Comparison of ENCODE assay signal across 8 mouse cellular contexts in genomic region chr10:57463298-57463697, GRCm38 (mm10). TPM values are rescaled to one million over a fixed set of nuclear protein-coding genes. Genes with fewer than 3 reads are reported as not detected.
DNase-seq lines count a peak whose midpoint lies in the region; ATAC-seq and TF ChIP-seq lines count a peak whose summit lies in the region.
"Not testable (repeated sequence)": the region's sequence is repeated elsewhere in the genome, so short reads cannot be mapped to it uniquely, and the experiment has no call there.

No protein-coding gene starts in this region.

- ATAC-seq in liver, embryonic 14.5 days (ENCODE audit: insufficient read depth) = not testable (repeated sequence)

- H3K4me3 ChIP-seq in E14TG2a.4 (replicated peaks; ENCODE audit: low read length); cortical plate, adult 2 months (ENCODE audit: insufficient read depth, low read length); liver, embryonic 14.5 days (ENCODE audit: insufficient read depth in 1 of 2, low read depth in 2 of 2, low read length in 2 of 2); thymus, adult 2 months (ENCODE audit: control insufficient read depth, insufficient read depth, low read length): not testable (repeated sequence)

- WGBS in liver, embryonic 14.5 days (ENCODE audit: insufficient replicate concordance) = 13% methylated on average over 10 of the region's 10 CpGs
- 19% methylated on average over 10 of the region's 10 CpGs for WGBS in thymus, adult 2 months

- not testable (repeated sequence) for H3K9me3 ChIP-seq in E14TG2a.4 (ENCODE audit: low read length); liver, embryonic 14.5 days (ENCODE audit: control insufficient read depth, low read length)

- not testable (repeated sequence) for H3K27ac ChIP-seq in cortical plate, adult 2 months (ENCODE audit: insufficient read depth, low read length); liver, embryonic 14.5 days; thymus, adult 2 months (ENCODE audit: control insufficient read depth, insufficient read depth, low read length)

- TF ChIP-seq CTCF in E14TG2a.4 (conservative IDR thresholded peaks at IDR 0.05; ENCODE audit: low read length) = peak; percentile 81
- peak; percentile 84 for TF ChIP-seq CTCF in cortical plate, adult 2 months (IDR thresholded peaks at IDR 0.05; ENCODE audit: extremely low read depth, insufficient read depth, low read length)
- TF ChIP-seq CTCF in liver, embryonic 14.5 days (IDR thresholded peaks at IDR 0.05; ENCODE audit: low read depth) = peak; percentile 76
- not testable (repeated sequence) for TF ChIP-seq CTCF in thymus, adult 2 months (IDR thresholded peaks at IDR 0.05; ENCODE audit: borderline replicate concordance, control insufficient read depth, extremely low read depth, insufficient read depth, low read length, poor library complexity)

- H3K9ac ChIP-seq in liver, embryonic 14.5 days (replicated peaks) = not testable (repeated sequence)

- H3K36me3 ChIP-seq in E14TG2a.4 (ENCODE audit: insufficient read depth, low read length); liver, embryonic 14.5 days (replicated peaks; ENCODE audit: control insufficient read depth, insufficient read depth, low read depth); thymus, adult 2 months (ENCODE audit: control insufficient read depth, insufficient read depth, low read length): not testable (repeated sequence)

- TF ChIP-seq POLR2A in cortical plate, adult 2 months (IDR thresholded peaks at IDR 0.05; ENCODE audit: extremely low read depth, insufficient read depth, low read length); thymus, adult 2 months (IDR thresholded peaks at IDR 0.05; ENCODE audit: control insufficient read depth, extremely low read depth, insufficient read depth, low read length, poor library complexity): not testable (repeated sequence)

- intact Hi-C loops in gastrocnemius, postnatal 14 days (cut with DNase I; ENCODE audit: low total_unique reads) = not testable (repeated sequence)

- H3K4me1 ChIP-seq in E14TG2a.4 (replicated peaks; ENCODE audit: low read depth, low read length); cortical plate, adult 2 months (ENCODE audit: control insufficient read depth, insufficient read depth, low read length); liver, embryonic 14.5 days (replicated peaks; ENCODE audit: control insufficient read depth in 2 of 2, insufficient read depth in 2 of 2, low read length in 1 of 2); thymus, adult 2 months (replicated peaks; ENCODE audit: control insufficient read depth, insufficient read depth, low read length): not testable (repeated sequence)

- peak; percentile 41 for DNase-seq in adrenal gland, postnatal 14 days
- peak; percentile 24 for DNase-seq in gastrocnemius, postnatal 14 days
- peak; percentile 39 for DNase-seq in kidney, adult 18-20 months
- DNase-seq in liver, embryonic 14.5 days (ENCODE audit: low read depth in 3 of 3, low spot score in 3 of 3) = not testable (repeated sequence)
- peak; percentile 70 for DNase-seq in naive thymus-derived CD4-positive, alpha-beta T cell, adult 2 months (ENCODE audit: low read depth)
- peak; percentile 37 for DNase-seq in thymus, adult 2 months

- TF ChIP-seq EP300 in liver, embryonic 14.5 days (IDR thresholded peaks at IDR 0.05; ENCODE audit: low read depth) = not testable (repeated sequence)

- not testable (repeated sequence) for H3K27me3 ChIP-seq in E14TG2a.4 (ENCODE audit: insufficient read depth, low read length); liver, embryonic 14.5 days (ENCODE audit: control insufficient read depth, insufficient read depth, low read length); thymus, adult 2 months (ENCODE audit: control insufficient read depth, insufficient read depth, low read length)

- not testable (repeated sequence) for H3K4me2 ChIP-seq in liver, embryonic 14.5 days (ENCODE audit: low read depth)

RNA-seq across cellular contexts. Expression of gene Hsf2, which starts 22.9 kb away (rescaled TPM):
- 15.4 and 16.1 TPM in 2 replicates for total RNA-seq in adrenal gland, postnatal 14 days (2021)
- polyA plus RNA-seq in cortical plate, adult 2 months (2012; rRNA removed) = 20.9 and 22.4 TPM in 2 replicates
- total RNA-seq in gastrocnemius, postnatal 14 days (2021) = 10 to 100 TPM; 26.9 to 32.5 TPM
- polyA plus RNA-seq in liver, embryonic 14.5 days (2012; rRNA removed) = 3.7 and 4.8 TPM in 2 replicates
- 7.5 and 8.2 TPM in 2 replicates for polyA plus RNA-seq in liver, embryonic 14.5 days (2014; fragmentation: Nextera tagmentation; extraction: Ambion mirVana)
- polyA plus RNA-seq in thymus, adult 2 months (2012; rRNA removed) = 5.3 and 7.0 TPM in 2 replicates
